Mouse (Mus musculus) lung, postnatal 0 days (tissue): ENCODE data around the gene D430041D05Rik. TPM values are rescaled to one million over a fixed set of nuclear protein-coding genes. Genes with fewer than 3 reads are reported as not detected.
A peak's percentile ranks its signal among the peaks of the same experiment; 100 is the strongest.

Source experiments
- ATAC-seq: fragments of 200-750 bp; cut with Nextera tagmentation; 2 replicates; pipeline ENCODE4 v1.8.0; 2017; ENCODE audit warnings: moderate library complexity
- DNase-seq: peaks from one replicate; pipeline ENCODE4 v3.0.0-alpha.2; 2016; ENCODE audit warnings: low spot score
- H3K27ac ChIP-seq: fragments of 300-500 bp; sonication (generic); 2 replicates; pipeline ENCODE4 v1.5.1; 2014; ENCODE audit warnings: antibody characterized with exemption, mild to moderate bottlenecking, low read length, mixed read lengths
- H3K27me3 ChIP-seq: fragments of 300-500 bp; sonication (generic); replicated peaks from 2 replicates; pipeline ENCODE4 v1.6.1; 2014; ENCODE audit warnings: low read length, mixed read lengths; ENCODE audit not compliant: insufficient read depth
- H3K36me3 ChIP-seq: fragments of 300-500 bp; sonication (generic); 2 replicates; pipeline ENCODE4 v1.6.1; 2014; ENCODE audit warnings: low read length, mixed read lengths; ENCODE audit not compliant: insufficient read depth
- H3K4me1 ChIP-seq: fragments of 300-500 bp; sonication (generic); 2 replicates; pipeline ENCODE4 v1.6.1; 2014; ENCODE audit warnings: antibody characterized with exemption, low read depth, low read length, mixed read lengths; ENCODE audit not compliant: insufficient read depth
- H3K4me2 ChIP-seq: fragments of 300-500 bp; sonication (generic); replicated peaks from 2 replicates; pipeline ENCODE4 v1.6.1; 2014; ENCODE audit warnings: low read depth, mild to moderate bottlenecking, low read length, moderate library complexity, mixed read lengths
- H3K4me3 ChIP-seq: fragments of 300-500 bp; sonication (generic); 2 replicates; pipeline ENCODE4 v1.5.1; 2014; ENCODE audit warnings: low read depth, low read length
- H3K9ac ChIP-seq: fragments of 300-500 bp; sonication (generic); replicated peaks from 2 replicates; pipeline ENCODE4 v1.6.1; 2014; ENCODE audit warnings: low read depth, mild to moderate bottlenecking
- H3K9me3 ChIP-seq: fragments of 300-500 bp; sonication (generic); 2 replicates; pipeline ENCODE4 v1.6.1; 2016; ENCODE audit warnings: low read length, mixed read lengths
- CTCF ChIP-seq: IDR thresholded peaks from 2 replicates; pipeline ENCODE4 v1.5.1; 2016; ENCODE audit warnings: antibody characterized with exemption, mild to moderate bottlenecking
- EP300 ChIP-seq: IDR thresholded peaks from 2 replicates; pipeline ENCODE4 v1.6.1; 2016; ENCODE audit warnings: antibody characterized with exemption, mild to moderate bottlenecking, control low read depth
- WGBS: fragments of 180-500 bp; shearing (Covaris S2); extraction: QIAGEN DNeasy Blood & Tissue Kit; methylation state at CpG from one replicate; pipeline ENCODE4 v1.1.7; 2014; 5-methylcytosine and 5-hydroxymethylcytosine counted together
- polyA plus RNA-seq: library from polyadenylated mRNA; unstranded; fragments of >200 nt; fragmentation: Nextera tagmentation; extraction: Ambion mirVana; gene quantifications from 2 replicates; pipeline ENCODE4 v1.2.1, GENCODE M21; 2015

Gene D430041D05Rik
- polyA plus RNA-seq, 1 experiment from 2014 or later, result 0.69 TPM

DNA sequence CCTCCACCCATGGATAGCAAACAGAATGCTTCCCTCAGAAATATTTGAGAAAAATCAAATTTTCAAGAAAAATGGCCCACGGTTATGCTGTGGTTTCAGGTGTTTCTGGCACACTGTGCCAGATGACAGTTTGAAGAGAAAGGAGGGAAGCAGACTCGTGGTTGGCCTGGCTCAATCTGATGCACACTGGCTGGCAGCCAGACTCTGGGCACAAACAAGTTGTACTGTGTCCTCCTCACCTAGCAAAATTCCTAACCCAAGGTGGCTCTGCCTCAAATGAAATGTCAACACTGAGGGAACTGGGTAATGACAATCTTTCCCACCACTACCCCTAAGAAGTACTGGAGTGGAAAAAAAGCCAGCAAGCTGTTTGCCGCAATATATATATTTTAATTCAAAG, 15.3 kb upstream of the D430041D05Rik start:
- no peak overlapping the region for H3K27ac ChIP-seq
- peaks cover 12% of the 10 kb centered on the region; the same call in 1 of the 2 replicates for H3K36me3 ChIP-seq
- no peak overlapping the region for H3K9ac ChIP-seq
- no peaks in the 10 kb centered on the region for H3K4me1 ChIP-seq
- no peak overlapping the region for H3K4me2 ChIP-seq
- no peaks in the 10 kb centered on the region for H3K9me3 ChIP-seq
- no peaks in the 10 kb centered on the region for H3K27me3 ChIP-seq
- 78% methylated on average over 3 of the region's 3 CpGs for WGBS
- DNase-seq (no peak), ATAC-seq (no peak)
- TF ChIP-seq EP300 (no peak), CTCF (no peak)
- no peak overlapping the region for H3K4me3 ChIP-seq

DNA sequence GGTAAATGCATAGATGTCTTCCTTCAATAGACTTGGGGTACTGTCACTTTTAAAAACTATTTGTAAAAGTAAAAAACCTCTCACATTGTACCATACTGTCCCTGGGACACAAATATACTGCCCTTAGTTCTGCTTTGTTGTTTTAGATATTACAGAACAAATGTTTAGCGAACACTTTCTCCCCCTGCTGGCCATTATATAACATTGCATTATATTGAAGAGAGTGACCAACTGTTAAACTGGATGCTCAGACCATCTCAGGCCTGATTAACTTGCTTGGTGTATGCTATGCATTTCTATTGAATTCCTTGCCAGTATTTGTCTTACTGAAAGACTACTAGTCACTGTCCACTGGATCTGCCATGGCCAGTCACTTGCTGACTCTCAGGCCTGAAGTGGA, 11.4 kb upstream of the D430041D05Rik start:
- H3K4me2 ChIP-seq, result no peak overlapping the region
- 15% methylated on average over 1 of the region's 1 CpGs for WGBS
- no peak overlapping the region for H3K9ac ChIP-seq
- peak; percentile 25 for ATAC-seq
- no peak overlapping the region for H3K4me3 ChIP-seq
- H3K4me1 ChIP-seq, result no peaks in the 10 kb centered on the region
- H3K27ac ChIP-seq, result no peak overlapping the region
- H3K36me3 ChIP-seq, result no peaks in the 10 kb centered on the region
- TF ChIP-seq EP300 (no peak), CTCF (peak; percentile 79)
- no peaks in the 10 kb centered on the region for H3K27me3 ChIP-seq
- no peaks in the 10 kb centered on the region for H3K9me3 ChIP-seq
- DNase-seq, result peak; percentile 75

DNA sequence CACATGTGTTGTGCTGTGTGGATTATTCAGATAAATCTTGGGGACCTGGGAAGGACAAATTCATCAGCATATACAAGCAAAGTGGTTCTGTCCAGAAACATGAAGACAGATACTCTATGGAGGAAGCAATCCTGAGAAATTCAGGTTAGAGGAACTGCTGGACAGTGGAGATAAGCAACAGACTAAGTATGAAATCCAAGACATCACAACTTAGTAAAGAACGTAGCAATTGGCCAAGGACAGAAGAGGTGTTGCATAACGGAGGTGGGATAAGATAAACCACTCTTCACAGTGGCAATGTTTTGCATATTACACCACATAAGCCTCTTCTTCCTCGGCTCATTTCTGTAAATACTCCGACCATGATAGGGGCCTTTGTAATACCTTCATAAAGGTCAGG, 10.0 kb upstream of the D430041D05Rik start:
- DNase-seq, result no peak
- no peak overlapping the region for H3K27ac ChIP-seq
- H3K9me3 ChIP-seq, result no peaks in the 10 kb centered on the region
- H3K4me1 ChIP-seq, result no peaks in the 10 kb centered on the region
- ATAC-seq, result no peak
- no peak overlapping the region for H3K4me2 ChIP-seq
- TF ChIP-seq CTCF, result no peak
- TF ChIP-seq EP300, result no peak
- no peaks in the 10 kb centered on the region for H3K27me3 ChIP-seq
- WGBS, result 67% methylated on average over 4 of the region's 4 CpGs
- no peaks in the 10 kb centered on the region for H3K36me3 ChIP-seq
- no peak overlapping the region for H3K4me3 ChIP-seq
- no peak overlapping the region for H3K9ac ChIP-seq

DNA sequence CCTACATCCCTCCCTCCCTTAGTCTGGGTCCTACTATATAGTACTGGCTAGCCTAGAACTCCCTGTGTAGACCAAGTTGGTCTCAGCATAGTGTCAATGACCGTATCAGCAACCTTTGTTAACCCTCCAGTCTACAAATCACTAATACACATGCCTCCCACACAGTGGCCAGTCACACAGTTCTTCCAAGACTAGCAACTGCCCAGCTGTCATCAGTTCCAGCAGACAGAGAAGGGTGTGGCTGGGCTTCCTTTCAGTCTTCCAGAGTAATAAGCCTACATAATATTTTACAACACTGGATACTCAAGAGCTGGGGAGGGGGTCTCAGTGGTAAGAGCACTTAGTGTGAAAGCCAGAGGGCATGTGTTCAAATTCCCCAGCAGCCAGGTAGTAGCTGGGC, 9.2 kb upstream of the D430041D05Rik start:
- no peak for TF ChIP-seq EP300
- no peak for TF ChIP-seq CTCF
- Histone ChIP-seq H3K4me1 (no peaks in the 10 kb centered on the region), H3K9me3 (no peaks in the 10 kb centered on the region), H3K36me3 (no peaks in the 10 kb centered on the region), H3K4me2 (no peak overlapping the region), H3K27me3 (no peaks in the 10 kb centered on the region), H3K4me3 (no peak overlapping the region), H3K9ac (no peak overlapping the region), H3K27ac (no peak overlapping the region)
- ATAC-seq (no peak), DNase-seq (no peak)
- WGBS, result 79% methylated on average over 1 of the region's 1 CpGs

DNA sequence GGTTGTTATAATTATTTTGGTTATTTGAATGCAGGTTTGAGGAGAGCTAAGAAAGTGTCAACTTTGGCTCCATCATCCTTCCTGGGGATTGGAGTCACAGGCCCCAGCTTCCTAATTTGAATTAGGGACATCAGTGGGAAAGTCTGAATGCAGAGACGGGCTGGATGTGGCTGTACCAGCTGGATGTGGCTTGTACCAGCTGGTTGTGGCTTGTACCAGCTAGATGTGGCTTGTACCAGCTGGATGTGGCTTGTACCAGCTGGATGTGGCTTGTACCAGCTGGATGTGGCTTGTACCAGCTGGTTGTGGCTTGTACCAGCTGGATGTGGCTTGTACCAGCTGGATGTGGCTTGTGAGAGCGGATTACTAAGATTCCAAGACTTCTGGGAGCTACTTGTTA, 8.6 kb upstream of the D430041D05Rik start:
- DNase-seq, result no peak
- WGBS, result 85% methylated on average over 2 of the region's 2 CpGs
- H3K27ac ChIP-seq, result no peak overlapping the region
- H3K9me3 ChIP-seq, result no peaks in the 10 kb centered on the region
- no peaks in the 10 kb centered on the region for H3K4me1 ChIP-seq
- no peaks in the 10 kb centered on the region for H3K27me3 ChIP-seq
- no peak overlapping the region for H3K4me2 ChIP-seq
- no peak overlapping the region for H3K4me3 ChIP-seq
- H3K36me3 ChIP-seq, result no peaks in the 10 kb centered on the region
- no peak for ATAC-seq
- TF ChIP-seq EP300 (no peak), CTCF (no peak)
- H3K9ac ChIP-seq, result no peak overlapping the region

DNA sequence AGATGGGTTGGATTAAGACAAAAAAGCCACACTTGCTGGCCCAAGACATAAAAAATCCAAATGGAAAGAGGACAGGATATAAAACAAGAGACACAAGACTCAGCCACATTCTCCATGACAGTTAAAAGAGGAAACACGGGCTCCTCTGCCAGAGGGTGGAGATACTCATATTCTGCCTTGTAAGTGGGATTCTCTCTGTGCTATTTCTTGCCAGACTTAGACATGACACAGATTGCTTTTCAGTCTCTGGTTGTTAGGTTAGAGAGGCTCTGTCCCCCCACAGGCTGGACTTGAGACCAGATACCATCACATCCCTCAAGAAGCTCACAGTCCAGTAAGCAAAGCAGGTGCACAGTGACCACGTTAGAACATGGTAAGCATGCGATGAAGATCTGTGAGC, 2.2 kb upstream of the D430041D05Rik start:
- Histone ChIP-seq H3K4me3 (no peak overlapping the region), H3K27ac (no peak overlapping the region), H3K9me3 (no peaks in the 10 kb centered on the region), H3K4me1 (peaks cover 7% of the 10 kb centered on the region; the same call in 1 of the 2 replicates), H3K9ac (no peak overlapping the region), H3K4me2 (no peak overlapping the region), H3K36me3 (no peaks in the 10 kb centered on the region), H3K27me3 (peaks cover 27% of the 10 kb centered on the region)
- TF ChIP-seq CTCF (no peak), EP300 (no peak)
- WGBS, result 74% methylated on average over 3 of the region's 3 CpGs
- DNase-seq, result no peak
- ATAC-seq, result no peak

DNA sequence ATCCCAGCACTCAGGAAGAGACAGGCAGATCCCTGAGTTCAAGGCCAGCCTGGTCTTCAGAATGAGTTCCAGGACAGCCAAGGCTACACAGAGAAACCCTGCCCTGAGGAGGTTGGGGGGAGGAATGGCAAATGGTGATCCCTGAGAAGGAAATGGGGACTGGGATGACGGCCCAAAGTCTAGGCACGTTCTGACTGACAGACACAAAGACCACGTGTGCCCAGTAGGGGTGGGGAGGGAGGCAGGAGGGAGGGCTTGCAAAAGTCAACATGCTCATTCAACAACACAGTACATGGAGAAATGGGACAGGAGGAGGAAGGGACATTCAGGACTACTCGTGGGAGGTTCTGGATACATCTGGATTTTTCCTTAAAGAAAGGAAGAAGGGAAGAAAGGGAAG, 1.7 kb upstream of the D430041D05Rik start:
- 21% methylated on average over 4 of the region's 4 CpGs for WGBS
- Histone ChIP-seq H3K4me3 (no peak overlapping the region), H3K4me1 (peaks cover 7% of the 10 kb centered on the region; the same call in 1 of the 2 replicates), H3K27me3 (peaks cover 27% of the 10 kb centered on the region), H3K27ac (no peak overlapping the region), H3K36me3 (no peaks in the 10 kb centered on the region), H3K9ac (no peak overlapping the region), H3K9me3 (no peaks in the 10 kb centered on the region), H3K4me2 (no peak overlapping the region)
- ATAC-seq (no peak), DNase-seq (no peak)
- no peak for TF ChIP-seq CTCF
- TF ChIP-seq EP300, result no peak
